Mouse (Mus musculus) frontal cortex, adult (tissue): Measurements from ENCODE around the gene Bag5.
A peak's percentile ranks its signal among the peaks of the same experiment; 100 is the strongest.
"Not testable (repeated sequence)": the region's sequence is repeated elsewhere in the genome, so short reads cannot be mapped to it uniquely, and the experiment has no call there.

Experiments used
- ATAC-seq: cut with Nextera tagmentation; 2 replicates; pipeline ENCODE4 v1.9.2; 2017; ENCODE audit warnings: mild to moderate bottlenecking, moderate library complexity, mixed read lengths; ENCODE audit not compliant: low TSS enrichment

Bag5 gene

GRCm38 (mm10) chr12:111734912-111735311 is 21.9 kb upstream of the Bag5 start:
- no peak for ATAC-seq

GRCm38 (mm10) chr12:111732921-111733320 is 19.9 kb upstream of the Bag5 start:
- ATAC-seq: peak; percentile 35

- ATAC-seq: peak; percentile 88
Measured at GRCm38 (mm10) chr12:111731822-111732807, 19.1 kb upstream of the Bag5 start.

- ATAC-seq: no peak
Measured at GRCm38 (mm10) chr12:111727956-111728355, 14.9 kb upstream of the Bag5 start.

- ATAC-seq: peak; percentile 86
Measured at GRCm38 (mm10) chr12:111726122-111726463, 13.0 kb upstream of the Bag5 start.

- ATAC-seq: peak; percentile 69
Measured at GRCm38 (mm10) chr12:111725338-111726121, 12.5 kb upstream of the Bag5 start.

GRCm38 (mm10) chr12:111724638-111725337 is 11.7 kb upstream of the Bag5 start:
- no peak for ATAC-seq

GRCm38 (mm10) chr12:111722654-111723053 is 9.6 kb upstream of the Bag5 start:
- ATAC-seq: no peak

GRCm38 (mm10) chr12:111720222-111720621 is 7.2 kb upstream of the Bag5 start:
- ATAC-seq: no peak

GRCm38 (mm10) chr12:111718656-111719055 is 5.6 kb upstream of the Bag5 start:
- ATAC-seq: peak; percentile 73

GRCm38 (mm10) chr12:111716505-111716904 is 3.4 kb upstream of the Bag5 start:
- ATAC-seq: no peak

- ATAC-seq: not testable (repeated sequence)
Measured at GRCm38 (mm10) chr12:111713880-111714279, 823 bp upstream of the Bag5 start.

GRCm38 (mm10) chr12:111712476-111712875 is 581 bp downstream of the Bag5 start:
- no peak for ATAC-seq

- ATAC-seq: no peak
Measured at GRCm38 (mm10) chr12:111710091-111710490, 3.0 kb downstream of the Bag5 start.

- no peak for ATAC-seq
Measured at GRCm38 (mm10) chr12:111708181-111708580, 4.9 kb downstream of the Bag5 start.

GRCm38 (mm10) chr12:111705186-111705973 is 7.7 kb downstream of the Bag5 start:
- ATAC-seq: 0 out of 2 replicates have a peak, but pooled peaks have one; percentile 1

- no peak for ATAC-seq
Measured at GRCm38 (mm10) chr12:111704609-111705008, 8.4 kb downstream of the Bag5 start.

- ATAC-seq: no peak
Measured at GRCm38 (mm10) chr12:111703301-111703700, 9.8 kb downstream of the Bag5 start.

GRCm38 (mm10) chr12:111700920-111701458 is 12.1 kb downstream of the Bag5 start:
- ATAC-seq: peak; percentile 72

GRCm38 (mm10) chr12:111699542-111699941 is 13.5 kb downstream of the Bag5 start:
- peak; percentile 39 for ATAC-seq
